Mouse (Mus musculus) MEL (cell line): Measurements from ENCODE around the gene Flt3l. TPM values are rescaled to one million over a fixed set of nuclear protein-coding genes. Genes with fewer than 3 reads are reported as not detected.

Experiments
- DNase-seq: peaks from one replicate; pipeline ENCODE4 v3.0.0; 2011; ENCODE audit warnings: low read depth, low spot score
- H3K27ac ChIP-seq: 2 replicates; pipeline ENCODE4 v1.5.1; 2012; ENCODE audit warnings: low read depth, mild to moderate bottlenecking, control low read depth, low read length, moderate library complexity; ENCODE audit not compliant: control insufficient read depth
- H3K27me3 ChIP-seq, 2 experiments: fragments of 150-350 bp in 1 of 2; sonication (generic) in 1 of 2; 2 replicates each; pipeline ENCODE4 v1.6.1; 2012; ENCODE audit warnings: low read length in 2 of 2, mild to moderate bottlenecking in 2 of 2, improper control_type of control experiment in 1 of 2, moderate library complexity in 1 of 2; ENCODE audit not compliant: insufficient read depth in 2 of 2, control insufficient read depth in 1 of 2
- H3K36me3 ChIP-seq, 2 experiments: 2 replicates each; pipeline ENCODE4 v1.6.1; 2012 to 2014; ENCODE audit warnings: low read length in 2 of 2, improper control_type of control experiment in 1 of 2, inconsistent platforms in 1 of 2, mild to moderate bottlenecking in 1 of 2; ENCODE audit not compliant: insufficient read depth in 2 of 2, control insufficient read depth in 1 of 2
- H3K4me1 ChIP-seq, 2 experiments: fragments of 150-350 bp in 1 of 2; sonication (generic) in 1 of 2; 2 replicates each; pipeline ENCODE4 v1.6.1; 2012; ENCODE audit warnings: low read length in 2 of 2, improper control_type of control experiment in 1 of 2, mild to moderate bottlenecking in 1 of 2; ENCODE audit not compliant: insufficient read depth in 2 of 2, control insufficient read depth in 1 of 2
- H3K4me3 ChIP-seq, 2 experiments: fragments of 150-350 bp in 1 of 2; sonication (generic) in 1 of 2; 2 replicates each; pipeline ENCODE4 v1.5.1; 2012; ENCODE audit warnings: low read depth in 2 of 2, low read length in 2 of 2, mild to moderate bottlenecking in 2 of 2, moderate library complexity in 2 of 2, control low read depth in 1 of 2, improper control_type of control experiment in 1 of 2; ENCODE audit not compliant: control insufficient read depth in 1 of 2, insufficient read depth in 1 of 2
- H3K79me2 ChIP-seq: 2 replicates; pipeline ENCODE4 v1.6.1; 2012; ENCODE audit warnings: mild to moderate bottlenecking, low read length, moderate library complexity; ENCODE audit not compliant: control insufficient read depth, poor library complexity, insufficient read depth
- H3K9ac ChIP-seq: 2 replicates; pipeline ENCODE4 v1.6.1; 2012; ENCODE audit warnings: low read depth, mild to moderate bottlenecking, control low read depth, low read length, moderate library complexity; ENCODE audit not compliant: control insufficient read depth, poor library complexity, severe bottlenecking
- H3K9me3 ChIP-seq: fragments of 150-350 bp; sonication (generic); replicated peaks from 2 replicates; pipeline ENCODE4 v1.6.1; 2012; ENCODE audit warnings: mild to moderate bottlenecking, low read length, improper control_type of control experiment, moderate library complexity; ENCODE audit not compliant: insufficient read depth
- BHLHE40 ChIP-seq: IDR thresholded peaks from 2 replicates; pipeline ENCODE4 v1.6.1; 2012; ENCODE audit warnings: low read depth, mild to moderate bottlenecking, inconsistent platforms, low read length, improper control_type of control experiment, borderline replicate concordance
- CHD1 ChIP-seq: IDR thresholded peaks from 2 replicates; pipeline ENCODE4 v1.6.1; 2012; ENCODE audit warnings: low read depth, mild to moderate bottlenecking, inconsistent platforms, low read length, improper control_type of control experiment
- CHD2 ChIP-seq: IDR thresholded peaks from 2 replicates; pipeline ENCODE4 v1.6.1; 2011; ENCODE audit warnings: low read length, improper control_type of control experiment
- E2F4 ChIP-seq: IDR thresholded peaks from 2 replicates; pipeline ENCODE4 v1.6.1; 2011; ENCODE audit warnings: low read depth, low read length, improper control_type of control experiment, borderline replicate concordance
- EP300 ChIP-seq, 2 experiments: IDR thresholded peaks; 2 replicates each; pipeline ENCODE4 v1.6.1; 2011; ENCODE audit warnings: improper control_type of control experiment in 2 of 2, low read length in 2 of 2, low read depth in 1 of 2, mild to moderate bottlenecking in 1 of 2
- HCFC1 ChIP-seq: IDR thresholded peaks from 2 replicates; pipeline ENCODE4 v1.6.1; 2012; ENCODE audit warnings: low read depth, mild to moderate bottlenecking, inconsistent platforms, low read length, improper control_type of control experiment, moderate library complexity
- JUND ChIP-seq: IDR thresholded peaks from 2 replicates; pipeline ENCODE4 v1.6.1; 2011; ENCODE audit warnings: low read depth, mild to moderate bottlenecking, improper control_type of control experiment, low read length
- KAT2A ChIP-seq: conservative IDR thresholded peaks from 2 replicates; pipeline ENCODE4 v1.6.1; 2012; ENCODE audit warnings: low read depth, low read length, improper control_type of control experiment, inconsistent platforms
- MAFK ChIP-seq: IDR thresholded peaks from 2 replicates; pipeline ENCODE4 v1.6.1; 2011; ENCODE audit warnings: low read depth, mild to moderate bottlenecking, low read length, improper control_type of control experiment, borderline replicate concordance
- MAX ChIP-seq: IDR thresholded peaks from 2 replicates; pipeline ENCODE4 v1.6.1; 2011; ENCODE audit warnings: low read length, improper control_type of control experiment
- MAZ ChIP-seq: IDR thresholded peaks from 2 replicates; pipeline ENCODE4 v1.6.1; 2012; ENCODE audit warnings: low read depth, mild to moderate bottlenecking, inconsistent platforms, low read length, improper control_type of control experiment
- MXI1 ChIP-seq: IDR thresholded peaks from 2 replicates; pipeline ENCODE4 v1.6.1; 2011; ENCODE audit warnings: mild to moderate bottlenecking, low read depth, low read length, improper control_type of control experiment
- MYB ChIP-seq: IDR thresholded peaks from 2 replicates; pipeline ENCODE4 v1.6.1; 2011; ENCODE audit warnings: mild to moderate bottlenecking, low read depth, low read length, improper control_type of control experiment
- MYC ChIP-seq: IDR thresholded peaks from 2 replicates; pipeline ENCODE4 v1.6.1; 2011; ENCODE audit warnings: low read depth, mild to moderate bottlenecking, low read length, improper control_type of control experiment, moderate library complexity
- NELFE ChIP-seq: IDR thresholded peaks from 2 replicates; pipeline ENCODE4 v1.6.1; 2011; ENCODE audit warnings: low read depth, low read length, improper control_type of control experiment
- NRF1 ChIP-seq: IDR thresholded peaks from 2 replicates; pipeline ENCODE4 v1.6.1; 2014; ENCODE audit warnings: low read depth, mild to moderate bottlenecking, inconsistent platforms, low read length, improper control_type of control experiment, moderate library complexity; ENCODE audit not compliant: poor library complexity, insufficient read depth, severe bottlenecking
- POLR2AphosphoS2 ChIP-seq: IDR thresholded peaks from 2 replicates; pipeline ENCODE4 v1.6.1; 2011; ENCODE audit warnings: low read length, improper control_type of control experiment
- POLR2AphosphoS5 ChIP-seq: IDR thresholded peaks from 2 replicates; pipeline ENCODE4 v1.6.1; 2012; ENCODE audit warnings: low read depth, borderline replicate concordance, mild to moderate bottlenecking, inconsistent platforms, low read length, moderate library complexity, mixed read lengths
- RAD21 ChIP-seq: IDR thresholded peaks from 2 replicates; pipeline ENCODE4 v1.6.1; 2011; ENCODE audit warnings: mild to moderate bottlenecking, low read depth, low read length, improper control_type of control experiment
- RCOR1 ChIP-seq: IDR thresholded peaks from 2 replicates; pipeline ENCODE4 v1.6.1; 2012; ENCODE audit warnings: low read depth, mild to moderate bottlenecking, inconsistent platforms, low read length, improper control_type of control experiment
- SIN3A ChIP-seq: IDR thresholded peaks from 2 replicates; pipeline ENCODE4 v1.6.1; 2012; ENCODE audit warnings: low read length, improper control_type of control experiment, inconsistent platforms
- SMC3 ChIP-seq: IDR thresholded peaks from 2 replicates; pipeline ENCODE4 v1.6.1; 2011; ENCODE audit warnings: low read depth, low read length, improper control_type of control experiment
- TAL1 ChIP-seq: IDR thresholded peaks from 2 replicates; pipeline ENCODE4 v1.6.1; 2012; ENCODE audit warnings: mild to moderate bottlenecking, inconsistent platforms, low read length, moderate library complexity, mixed read lengths
- TBP ChIP-seq: IDR thresholded peaks from 2 replicates; pipeline ENCODE4 v1.8.0; 2011; ENCODE audit warnings: low read depth, low read length, improper control_type of control experiment
- TCF12 ChIP-seq: IDR thresholded peaks from 2 replicates; pipeline ENCODE4 v1.6.1; 2014; ENCODE audit warnings: low read depth, mild to moderate bottlenecking, inconsistent platforms, low read length, improper control_type of control experiment, moderate library complexity
- UBTF ChIP-seq: IDR thresholded peaks from 2 replicates; pipeline ENCODE4 v1.6.1; 2012; ENCODE audit warnings: low read depth, mild to moderate bottlenecking, inconsistent platforms, low read length, improper control_type of control experiment, moderate library complexity, borderline replicate concordance; ENCODE audit not compliant: insufficient read depth
- USF1 ChIP-seq: IDR thresholded peaks from 2 replicates; pipeline ENCODE4 v1.6.1; 2014; ENCODE audit warnings: low read depth, mild to moderate bottlenecking, inconsistent platforms, low read length, improper control_type of control experiment, moderate library complexity
- ZMIZ1 ChIP-seq: IDR thresholded peaks from 2 replicates; pipeline ENCODE4 v1.6.1; 2012; ENCODE audit warnings: low read depth, mild to moderate bottlenecking, inconsistent platforms, low read length, improper control_type of control experiment, moderate library complexity
- polyA plus RNA-seq, 2 experiments: library from polyadenylated mRNA; stranded (reverse) in 1 of 2; unstranded in 1 of 2; fragments of >175 nt in 1 of 2; fragments of >200 nt in 1 of 2; gene quantifications; 2 replicates each; pipeline versions ENCODE4 v1.2.1 to v1.2.4; 2012; ENCODE audit warnings: low replicate concordance in 2 of 2, low read depth in 1 of 2; ENCODE audit not compliant: insufficient read length in 2 of 2, insufficient read depth in 1 of 2, missing spikeins in 1 of 2
- total RNA-seq: library from RNA; depleted of rRNA; stranded (reverse); fragments of 300-350 nt; gene quantifications from 2 replicates; pipeline ENCODE4 v1.2.3, GENCODE M21; 2012

The Flt3l gene
- total and polyA plus RNA-seq, 3 experiments = 13.0 to 35.4 TPM; not detected in 1

GRCm38 (mm10) chr7:45138403-45138802, 2.2 kb upstream of the Flt3l start:
- H3K9me3 ChIP-seq = no peaks in the 10 kb centered on the region
- H3K36me3 ChIP-seq = peaks cover 0 to 14% of the 10 kb centered on the region in 2 experiments; a peak in 2 of 4 replicates
- H3K27ac ChIP-seq = peak overlapping the region; percentile 80; the same call in 1 of the 2 replicates
- no peaks in the 10 kb centered on the region; the same call in 1 of the 2 replicates for H3K79me2 ChIP-seq
- no peak overlapping the region for H3K9ac ChIP-seq
- H3K27me3 ChIP-seq = no peaks in the 10 kb centered on the region
- peak; percentile 39 for DNase-seq
- TF ChIP-seq TBP = peak; percentile 98
- TF ChIP-seq POLR2AphosphoS2 = no peak
- no peak for TF ChIP-seq TCF12
- TF ChIP-seq, all 39 proteins: peak for 1
- peaks cover 11 to 27% of the 10 kb centered on the region in 2 experiments for H3K4me1 ChIP-seq
- H3K4me3 ChIP-seq = no peak overlapping the region

DNA sequence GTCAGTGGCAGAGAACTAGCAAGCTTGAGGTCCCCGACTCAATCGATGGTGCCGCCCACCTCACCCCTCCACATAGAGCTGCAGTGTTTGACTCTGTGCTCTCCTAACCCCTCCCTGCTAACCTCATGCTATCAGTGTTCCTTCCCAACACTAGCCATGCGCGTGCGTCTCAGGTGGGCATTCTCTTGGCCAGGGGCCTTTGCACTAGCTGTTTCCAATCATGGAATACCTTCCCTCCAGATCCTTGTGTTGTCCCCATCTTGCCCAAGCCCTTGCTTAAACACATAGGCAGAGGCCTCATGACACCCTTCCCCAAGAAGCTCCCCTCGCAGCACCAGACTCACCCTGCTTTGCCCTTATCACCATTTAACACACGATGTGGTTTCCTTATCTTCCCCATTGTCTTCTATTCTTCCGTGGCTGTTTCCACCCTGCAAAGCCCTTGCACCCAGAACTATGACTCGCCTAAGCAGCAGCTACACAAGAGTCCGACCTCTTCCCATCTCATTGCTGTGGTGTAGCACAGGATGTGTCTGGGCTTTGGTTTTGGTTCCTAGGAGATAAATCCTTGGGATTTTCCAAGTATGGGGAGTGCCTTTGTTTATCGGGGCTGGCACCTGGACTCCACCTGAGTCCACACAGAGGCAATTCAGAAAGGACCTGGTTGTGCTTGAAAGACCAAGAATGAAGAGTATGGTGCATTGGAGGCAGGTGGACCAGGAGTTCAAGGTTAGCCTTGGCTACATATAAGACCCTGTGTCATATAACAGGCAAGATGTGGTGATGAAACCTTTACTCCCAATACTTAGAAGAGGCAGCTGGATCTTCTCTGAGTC, 1.2 kb upstream of the Flt3l start:
- Histone ChIP-seq H3K36me3 (peaks cover 0 to 16% of the 10 kb centered on the region in 2 experiments; a peak in 2 of 4 replicates), H3K4me1 (peaks cover 11 to 27% of the 10 kb centered on the region in 2 experiments), H3K27ac (peak overlapping the region; percentile 92), H3K9me3 (no peaks in the 10 kb centered on the region), H3K27me3 (no peaks in the 10 kb centered on the region), H3K79me2 (no peaks in the 10 kb centered on the region; the same call in 1 of the 2 replicates), H3K4me3 (peak overlapping the region in 1 of 2 experiments; percentile 74; a peak in 2 of 4 replicates), H3K9ac (peak overlapping the region; percentile 75)
- DNase-seq = peak; percentile 98
- no peak for TF ChIP-seq RAD21
- TF ChIP-seq RCOR1 = peak; percentile 93
- TF ChIP-seq MYB = peak; percentile 31; the same call in 1 of the 2 replicates
- peak; percentile 62 for TF ChIP-seq CHD2
- 0 out of 2 replicates have a peak, but pooled peaks have one; percentile 39 for TF ChIP-seq ZMIZ1
- peak; percentile 99 for TF ChIP-seq TCF12
- TF ChIP-seq TAL1 = peak; percentile 96
- peak; percentile 53; the same call in 1 of the 2 replicates for TF ChIP-seq USF1
- peak; percentile 42; the same call in 1 of the 2 replicates for TF ChIP-seq NELFE
- peak; percentile 65; the same call in 1 of the 2 replicates for TF ChIP-seq MAX
- TF ChIP-seq MXI1 = peak; percentile 78
- TF ChIP-seq POLR2AphosphoS2 = 0 out of 2 replicates have a peak, but pooled peaks have one; percentile 35
- no peak; the same call in none of the 2 replicates for TF ChIP-seq MYC
- TF ChIP-seq EP300 (IDR thresholded peaks at IDR 0.05; ENCODE audit: low read depth in 1 of 2, low read length in 2 of 2) = peak; percentile 97 to 98
- peak; percentile 63 for TF ChIP-seq JUND
- TF ChIP-seq HCFC1 = peak; percentile 59
- peak; percentile 53; the same call in 1 of the 2 replicates for TF ChIP-seq NRF1
- TF ChIP-seq E2F4 = no peak
- peak; percentile 79; the same call in 1 of the 2 replicates for TF ChIP-seq MAZ
- no peak for TF ChIP-seq SMC3
- TF ChIP-seq POLR2AphosphoS5 = no peak
- no peak for TF ChIP-seq CHD1
- TF ChIP-seq MAFK = peak; percentile 74
- TF ChIP-seq UBTF = no peak
- TF ChIP-seq TBP = peak; percentile 59; the same call in 1 of the 2 replicates
- TF ChIP-seq KAT2A = no peak; the same call in 1 of the 2 replicates
- peak; percentile 62; the same call in 1 of the 2 replicates for TF ChIP-seq BHLHE40
- TF ChIP-seq SIN3A = peak; percentile 97
